Mouse (Mus musculus) hindbrain, postnatal 0 days (tissue): ENCODE data around the gene Pitpnm2. TPM values are rescaled to one million over a fixed set of nuclear protein-coding genes. Genes with fewer than 3 reads are reported as not detected.
"Not testable (repeated sequence)": the region's sequence is repeated elsewhere in the genome, so short reads cannot be mapped to it uniquely, and the experiment has no call there.

Source experiments
- ATAC-seq: fragments of 200-750 bp; cut with Nextera tagmentation; 2 replicates; pipeline ENCODE4 v1.8.0; 2017; ENCODE audit warnings: mild to moderate bottlenecking, moderate TSS enrichment, moderate library complexity
- DNase-seq: peaks from one replicate; pipeline ENCODE4 v3.0.0-alpha.2; 2015; ENCODE audit warnings: low spot score
- H3K27ac ChIP-seq: fragments of 300-500 bp; sonication (generic); 2 replicates; pipeline ENCODE4 v1.5.1; 2014; ENCODE audit warnings: mild to moderate bottlenecking
- H3K27me3 ChIP-seq: fragments of 300-500 bp; sonication (generic); 2 replicates; pipeline ENCODE4 v1.6.1; 2014; ENCODE audit warnings: low read length, mixed read lengths; ENCODE audit not compliant: insufficient read depth
- H3K36me3 ChIP-seq: fragments of 300-500 bp; sonication (generic); 2 replicates; pipeline ENCODE4 v1.6.1; 2014; ENCODE audit warnings: low read length, mixed read lengths; ENCODE audit not compliant: insufficient read depth
- H3K4me1 ChIP-seq: fragments of 300-500 bp; sonication (generic); 2 replicates; pipeline ENCODE4 v1.6.1; 2014; ENCODE audit warnings: antibody characterized with exemption, low read length, mixed read lengths; ENCODE audit not compliant: insufficient read depth
- H3K4me2 ChIP-seq: fragments of 300-500 bp; sonication (generic); 2 replicates; pipeline ENCODE4 v1.6.1; 2014; ENCODE audit warnings: low read depth, mild to moderate bottlenecking, low read length, moderate library complexity, mixed read lengths
- H3K4me3 ChIP-seq: fragments of 300-500 bp; sonication (generic); 2 replicates; pipeline ENCODE4 v1.5.1; 2014; ENCODE audit warnings: low read length
- H3K9ac ChIP-seq: fragments of 300-500 bp; sonication (generic); replicated peaks from 2 replicates; pipeline ENCODE4 v1.6.1; 2014; ENCODE audit warnings: mild to moderate bottlenecking, low read length, moderate library complexity, mixed read lengths
- H3K9me3 ChIP-seq: fragments of 300-500 bp; sonication (generic); 2 replicates; pipeline ENCODE4 v1.6.1; 2016; ENCODE audit warnings: low read length, mixed read lengths
- CTCF ChIP-seq: IDR thresholded peaks from 2 replicates; pipeline ENCODE4 v1.5.1; 2016; ENCODE audit warnings: antibody characterized with exemption, control low read depth, low read depth
- WGBS: fragments of 180-500 bp; shearing (Covaris S2); extraction: QIAGEN DNeasy Blood & Tissue Kit; methylation state at CpG from one replicate; pipeline ENCODE4 v1.1.7; 2014; 5-methylcytosine and 5-hydroxymethylcytosine counted together
- polyA plus RNA-seq: library from polyadenylated mRNA; unstranded; fragments of >200 nt; fragmentation: Nextera tagmentation; extraction: Ambion mirVana; gene quantifications from 2 replicates; pipeline ENCODE4 v1.2.1, GENCODE M21; 2015
- total RNA-seq: library from RNA; depleted of rRNA; stranded (reverse); fragments of >200 nt; gene quantifications from 2 replicates; pipeline ENCODE4 v1.2.3, GENCODE M21; 2014

Pitpnm2 gene
- total and polyA plus RNA-seq, 2 experiments from 2014 or later = 7.6 to 43.9 TPM

- Histone ChIP-seq H3K9me3 (no peaks in the 10 kb centered on the region), H3K4me3 (no peak overlapping the region), H3K36me3 (no peaks in the 10 kb centered on the region), H3K27ac (no peak overlapping the region), H3K4me1 (peaks cover 16% of the 10 kb centered on the region), H3K4me2 (no peak overlapping the region), H3K27me3 (no peaks in the 10 kb centered on the region), H3K9ac (no peak overlapping the region)
- DNase-seq (no peak), ATAC-seq (no peak)
- TF ChIP-seq CTCF = no peak
- 54% methylated on average over 8 of the region's 8 CpGs for WGBS
Observed at GRCm38 (mm10) chr5:124217566-124218249, 31.9 kb downstream of the Pitpnm2 start.

DNA sequence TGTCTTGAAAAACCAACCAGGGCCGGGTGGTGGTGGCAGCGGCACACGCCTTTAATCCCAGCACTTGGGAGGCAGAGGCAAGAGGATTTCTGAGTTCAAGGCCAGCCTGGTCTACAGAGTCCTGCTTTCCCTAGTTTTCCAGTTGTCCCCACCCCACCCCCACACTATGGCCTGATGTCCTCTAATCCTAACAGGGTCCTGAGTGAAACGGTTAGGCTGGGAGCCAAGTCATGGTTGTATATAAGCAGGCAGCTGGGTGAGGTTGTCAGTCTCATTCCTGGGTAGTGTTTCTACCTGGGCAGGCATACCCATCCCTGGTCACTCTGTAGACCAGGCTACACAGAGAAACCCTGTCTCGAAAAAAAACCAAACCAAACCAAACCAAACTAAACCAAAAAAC, 32.5 kb downstream of the Pitpnm2 start:
- not testable (repeated sequence) for H3K9ac ChIP-seq, H3K27ac ChIP-seq, H3K4me3 ChIP-seq, ATAC-seq, H3K36me3 ChIP-seq, H3K9me3 ChIP-seq, DNase-seq, H3K4me2 ChIP-seq, H3K27me3 ChIP-seq
- WGBS = 93% methylated on average over 5 of the region's 5 CpGs
- peaks cover 16% of the 10 kb centered on the region for H3K4me1 ChIP-seq

GRCm38 (mm10) chr5:124216403-124216802, 33.2 kb downstream of the Pitpnm2 start:
- no peak overlapping the region for H3K4me2 ChIP-seq
- ATAC-seq = no peak
- no peak overlapping the region for H3K9ac ChIP-seq
- H3K36me3 ChIP-seq = no peaks in the 10 kb centered on the region
- no peak for TF ChIP-seq CTCF
- H3K9me3 ChIP-seq = no peaks in the 10 kb centered on the region
- H3K27me3 ChIP-seq = no peaks in the 10 kb centered on the region
- H3K27ac ChIP-seq = no peak overlapping the region
- no peak for DNase-seq
- peaks cover 11% of the 10 kb centered on the region; the same call in 1 of the 2 replicates for H3K4me1 ChIP-seq
- H3K4me3 ChIP-seq = no peak overlapping the region
- 95% methylated on average over 6 of the region's 6 CpGs for WGBS

DNA sequence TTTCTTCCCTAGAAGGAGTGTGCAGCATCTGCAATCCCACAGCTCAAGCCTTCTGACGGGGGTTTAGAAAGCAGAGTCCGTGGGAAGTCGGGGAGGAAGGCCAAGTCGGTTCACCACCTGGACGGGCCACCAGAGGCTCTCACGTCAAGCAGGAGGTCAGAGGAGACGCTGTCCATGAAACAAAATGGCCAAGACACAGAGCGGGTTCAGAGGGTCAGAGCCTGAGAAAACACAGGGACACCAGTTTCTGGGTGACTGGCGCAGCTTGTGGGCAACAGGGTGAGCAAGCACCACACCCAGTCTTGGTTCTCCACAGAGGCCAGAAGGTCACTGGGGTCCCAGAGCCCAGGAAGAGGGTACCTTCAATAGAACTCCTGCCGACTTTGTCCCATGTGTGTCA, 33.9 kb downstream of the Pitpnm2 start:
- 0 out of 2 replicates have a peak, but pooled peaks have one; percentile 5 for TF ChIP-seq CTCF
- Histone ChIP-seq H3K4me1 (peaks cover 13% of the 10 kb centered on the region), H3K27me3 (no peaks in the 10 kb centered on the region), H3K36me3 (no peaks in the 10 kb centered on the region), H3K4me2 (no peak overlapping the region), H3K9ac (no peak overlapping the region), H3K4me3 (no peak overlapping the region), H3K9me3 (no peaks in the 10 kb centered on the region), H3K27ac (no peak overlapping the region)
- no peak for ATAC-seq
- WGBS = 81% methylated on average over 10 of the region's 10 CpGs
- DNase-seq = no peak

DNA sequence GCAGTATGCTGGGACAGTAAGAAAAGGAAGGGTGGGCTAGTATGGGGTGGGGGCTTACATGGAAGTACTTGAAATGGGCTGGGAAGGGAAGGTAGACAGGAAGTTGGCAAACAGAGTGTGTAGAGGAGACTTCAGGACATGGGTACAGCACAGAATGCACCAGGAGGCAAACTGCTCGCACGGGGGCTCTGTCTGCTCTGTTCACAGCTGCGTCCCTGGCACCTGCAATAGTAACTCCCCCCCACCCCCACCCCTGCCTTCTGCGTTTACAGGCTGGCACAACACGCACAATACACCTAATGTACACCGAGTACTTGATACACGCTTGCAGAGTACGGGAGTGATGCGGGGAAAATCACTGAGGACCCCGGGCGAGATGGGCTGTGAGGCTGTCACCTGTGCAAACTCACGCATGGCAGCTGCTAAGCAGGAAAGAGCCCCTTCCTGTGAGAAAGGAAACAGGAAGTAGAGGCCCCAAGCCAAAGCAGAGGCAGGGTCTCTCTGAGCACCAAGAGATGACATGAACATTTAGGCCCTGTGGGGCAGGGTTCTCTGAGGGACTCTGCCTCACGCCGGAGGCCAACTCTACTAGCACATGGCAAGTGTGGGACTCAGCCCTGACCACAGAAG, 34.9 kb downstream of the Pitpnm2 start:
- 87% methylated on average over 14 of the region's 14 CpGs for WGBS
- Histone ChIP-seq H3K4me2 (no peak overlapping the region), H3K27me3 (no peaks in the 10 kb centered on the region), H3K9ac (no peak overlapping the region), H3K9me3 (no peaks in the 10 kb centered on the region), H3K27ac (no peak overlapping the region), H3K4me3 (no peak overlapping the region), H3K36me3 (no peaks in the 10 kb centered on the region), H3K4me1 (peaks cover 10% of the 10 kb centered on the region; the same call in 1 of the 2 replicates)
- TF ChIP-seq CTCF = no peak
- ATAC-seq = no peak
- DNase-seq = no peak

GRCm38 (mm10) chr5:124213588-124214469, 35.7 kb downstream of the Pitpnm2 start:
- no peak overlapping the region for H3K9ac ChIP-seq
- H3K4me3 ChIP-seq = no peak overlapping the region
- H3K4me2 ChIP-seq = no peak overlapping the region
- no peaks in the 10 kb centered on the region for H3K9me3 ChIP-seq
- ATAC-seq = no peak
- 84% methylated on average over 13 of the region's 13 CpGs for WGBS
- peak overlapping the region; percentile 26; the same call in 1 of the 2 replicates for H3K27ac ChIP-seq
- DNase-seq = no peak
- no peak for TF ChIP-seq CTCF
- peaks cover 4% of the 10 kb centered on the region; the same call in 1 of the 2 replicates for H3K4me1 ChIP-seq
- H3K36me3 ChIP-seq = no peaks in the 10 kb centered on the region
- no peaks in the 10 kb centered on the region for H3K27me3 ChIP-seq
